Mouse (Mus musculus): ENCODE data around the gene Wdr83os. TPM values are rescaled to one million over a fixed set of nuclear protein-coding genes. Genes with fewer than 3 reads are reported as not detected.

The Wdr83os gene
- polyA plus RNA-seq, 1 experiment from 2014 or later = 87.7 TPM

Small RNAs within 50 kb of the gene (microRNA-seq; reads per million reads assigned to microRNA genes)
- gene Gm23388 (10.2 reads per million, percentile 22 among the genes with 10 or more reads in this experiment), gene Mir7070 (not detected)

Other genes starting within 250 kb of the Wdr83os start
- 69.9 and 71.0 TPM in 2 replicates for gene Gadd45gip1, start 249.2 kb upstream of the Wdr83os start, polyA plus RNA-seq (2016; fragmentation: Nextera tagmentation; extraction: Ambion mirVana)
- 274 and 281 TPM in 2 replicates for gene Rad23a, start 240.1 kb upstream of the Wdr83os start, polyA plus RNA-seq (2016; fragmentation: Nextera tagmentation; extraction: Ambion mirVana)
- 590 and 610 TPM in 2 replicates for gene Calr, start 233.8 kb upstream of the Wdr83os start, polyA plus RNA-seq (2016; fragmentation: Nextera tagmentation; extraction: Ambion mirVana)
- 96.3 and 98.6 TPM in 2 replicates for gene Farsa, start 223.8 kb upstream of the Wdr83os start, polyA plus RNA-seq (2016; fragmentation: Nextera tagmentation; extraction: Ambion mirVana)
- gene Syce2, start 208.6 kb upstream of the Wdr83os start, polyA plus RNA-seq (2016; fragmentation: Nextera tagmentation; extraction: Ambion mirVana) = 110 TPM in 2 replicates
- gene Gcdh, start 186.8 kb upstream of the Wdr83os start, polyA plus RNA-seq (2016; fragmentation: Nextera tagmentation; extraction: Ambion mirVana) = 41.1 and 44.3 TPM in 2 replicates
- 517 and 552 TPM in 2 replicates for gene Klf1, start 178.8 kb upstream of the Wdr83os start, polyA plus RNA-seq (2016; fragmentation: Nextera tagmentation; extraction: Ambion mirVana)
- gene Dnase2a, start 172.2 kb upstream of the Wdr83os start, polyA plus RNA-seq (2016; fragmentation: Nextera tagmentation; extraction: Ambion mirVana) = 10.8 and 11.4 TPM in 2 replicates
- 0.18 TPM in 2 replicates for gene Mast1, start 143.4 kb upstream of the Wdr83os start, polyA plus RNA-seq (2016; fragmentation: Nextera tagmentation; extraction: Ambion mirVana)
- gene Rtbdn, start 133.7 kb upstream of the Wdr83os start, polyA plus RNA-seq (2016; fragmentation: Nextera tagmentation; extraction: Ambion mirVana) = 0.39 and 0.60 TPM in 2 replicates
- 1.1 TPM in 1 of 2 replicates, not detected in the other for gene Gm49661, start 111.3 kb upstream of the Wdr83os start, polyA plus RNA-seq (2016; fragmentation: Nextera tagmentation; extraction: Ambion mirVana)
- gene Prdx2, start 111.2 kb upstream of the Wdr83os start, polyA plus RNA-seq (2016; fragmentation: Nextera tagmentation; extraction: Ambion mirVana) = 1,859 and 1,895 TPM in 2 replicates
- gene Rnaseh2a, start 111.0 kb upstream of the Wdr83os start, polyA plus RNA-seq (2016; fragmentation: Nextera tagmentation; extraction: Ambion mirVana) = 149 and 150 TPM in 2 replicates
- 18.0 and 18.3 TPM in 2 replicates for gene Junb, start 102.0 kb upstream of the Wdr83os start, polyA plus RNA-seq (2016; fragmentation: Nextera tagmentation; extraction: Ambion mirVana)
- gene Hook2, start 90.1 kb upstream of the Wdr83os start, polyA plus RNA-seq (2016; fragmentation: Nextera tagmentation; extraction: Ambion mirVana) = 10.8 and 10.9 TPM in 2 replicates
- not detected in 2 replicates for gene Best2, start 66.2 kb upstream of the Wdr83os start, polyA plus RNA-seq (2016; fragmentation: Nextera tagmentation; extraction: Ambion mirVana)
- gene Asna1, start 55.5 kb upstream of the Wdr83os start, polyA plus RNA-seq (2016; fragmentation: Nextera tagmentation; extraction: Ambion mirVana) = 85.8 and 87.3 TPM in 2 replicates
- gene Trir, start 53.9 kb upstream of the Wdr83os start, polyA plus RNA-seq (2016; fragmentation: Nextera tagmentation; extraction: Ambion mirVana) = 133 and 139 TPM in 2 replicates
- 31.1 and 32.3 TPM in 2 replicates for gene Tnpo2, start 43.8 kb upstream of the Wdr83os start, polyA plus RNA-seq (2016; fragmentation: Nextera tagmentation; extraction: Ambion mirVana)
- 8.5 and 9.5 TPM in 2 replicates for gene Fbxw9, start 20.7 kb upstream of the Wdr83os start, polyA plus RNA-seq (2016; fragmentation: Nextera tagmentation; extraction: Ambion mirVana)
- gene Gm5741, start 12.8 kb upstream of the Wdr83os start, polyA plus RNA-seq (2016; fragmentation: Nextera tagmentation; extraction: Ambion mirVana) = 0.80 TPM in 1 of 2 replicates, not detected in the other
- gene Dhps, start 9.0 kb upstream of the Wdr83os start, polyA plus RNA-seq (2016; fragmentation: Nextera tagmentation; extraction: Ambion mirVana) = 51.6 and 52.3 TPM in 2 replicates
- 30.8 and 33.1 TPM in 2 replicates for gene Wdr83, start 566 bp downstream of the Wdr83os start, polyA plus RNA-seq (2016; fragmentation: Nextera tagmentation; extraction: Ambion mirVana)
- gene Man2b1, start 2.5 kb downstream of the Wdr83os start, polyA plus RNA-seq (2016; fragmentation: Nextera tagmentation; extraction: Ambion mirVana) = 23.5 and 26.7 TPM in 2 replicates
- 0.35 and 0.66 TPM in 2 replicates for gene Zfp791, start 42.4 kb downstream of the Wdr83os start, polyA plus RNA-seq (2016; fragmentation: Nextera tagmentation; extraction: Ambion mirVana)
- not detected in 2 replicates for gene Cks1brt, start 71.2 kb downstream of the Wdr83os start, polyA plus RNA-seq (2016; fragmentation: Nextera tagmentation; extraction: Ambion mirVana)
- gene Olfr371, start 145.2 kb downstream of the Wdr83os start, polyA plus RNA-seq (2016; fragmentation: Nextera tagmentation; extraction: Ambion mirVana) = not detected in 2 replicates
- 111 and 117 TPM in 2 replicates for gene Orc6, start 218.9 kb downstream of the Wdr83os start, polyA plus RNA-seq (2016; fragmentation: Nextera tagmentation; extraction: Ambion mirVana)
- gene Vps35, start 219.1 kb downstream of the Wdr83os start, polyA plus RNA-seq (2016; fragmentation: Nextera tagmentation; extraction: Ambion mirVana) = 129 and 133 TPM in 2 replicates